Mouse (Mus musculus): ENCODE results near the gene Ccr10. TPM values are rescaled to one million over a fixed set of nuclear protein-coding genes. Genes with fewer than 3 reads are reported as not detected.

Ccr10 gene
- total RNA-seq (2021) (not detected), polyA plus RNA-seq (2012; rRNA removed) (0.14 TPM in 1 of 2 replicates, not detected in the other)
- long read RNA-seq: 0 reads

DNA sequence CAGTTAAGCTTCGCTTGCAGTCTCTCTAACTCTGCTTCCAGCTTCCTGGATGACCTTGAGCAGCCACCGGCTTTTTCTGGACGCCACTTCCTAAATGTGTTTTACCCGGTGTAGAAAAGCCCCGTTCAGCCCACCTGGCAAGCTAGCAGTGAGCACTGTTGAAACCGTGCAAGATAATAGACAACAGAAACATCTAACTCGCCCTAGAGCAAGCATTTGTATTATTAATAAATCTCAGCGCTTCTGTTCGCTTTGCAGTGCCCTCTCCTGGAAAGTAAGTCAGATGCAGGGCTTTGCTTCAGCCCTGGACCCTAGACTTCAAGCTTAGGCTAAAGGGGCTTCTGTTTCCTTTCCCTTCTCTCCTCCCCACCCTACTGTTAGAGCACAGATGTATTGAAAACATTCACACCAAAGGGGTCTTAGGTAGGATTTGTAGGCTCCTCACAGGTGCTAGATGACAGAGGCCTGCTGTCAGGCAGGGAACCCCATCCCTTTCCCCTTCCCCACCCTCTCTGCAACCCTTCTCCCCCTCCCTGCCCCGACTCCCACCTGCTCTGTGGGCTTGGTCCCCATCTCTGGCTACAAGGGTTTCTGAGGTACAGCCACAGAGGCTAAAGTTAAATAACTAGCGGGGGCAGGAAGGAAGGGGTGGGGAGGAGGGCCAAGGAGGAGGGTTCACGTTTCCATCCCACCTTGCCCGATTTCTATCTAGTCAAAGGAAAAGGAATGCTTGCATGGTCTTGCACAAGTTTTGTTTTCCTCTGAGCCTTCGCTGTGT lies at the start of gene Ccr10:
Gene Ccr10, minus strand, starts transcription at position 593 of the 778 bp plus-strand sequence.
- H3K4me1 ChIP-seq (ENCODE audit: control insufficient read depth, insufficient read depth, low read length): peaks cover 9% of the 10 kb centered on the region
- TF ChIP-seq CTCF (IDR thresholded peaks at IDR 0.05) (peak; percentile 78), EP300 (IDR thresholded peaks at IDR 0.05; ENCODE audit: insufficient read depth, low read depth, low read length) (no peak)
- DNase-seq: peak in 1 of 2 experiments; percentile 5
- intact Hi-C loops (cut with DNase I): loop anchor here (2.0 to 10.0 kb wide), 4 partner anchors 38 to 460 kb away; partner anchors contain the start of genes Hspb9, Kat2a, Retreg3 and Tubg1
- no peaks in the 10 kb centered on the region for H3K79me2 ChIP-seq (replicated peaks; ENCODE audit: control insufficient read depth, insufficient read depth, low read length)
- peak within 1 kb of the TSS; percentile 86 for H3K27ac ChIP-seq
- peak within 1 kb of the TSS; percentile 50 for H3K4me3 ChIP-seq
- H3K9ac ChIP-seq (ENCODE audit: low read depth, low read length): peak within 1 kb of the TSS; percentile 60
- no peaks in the 10 kb centered on the region for H3K36me3 ChIP-seq (ENCODE audit: control insufficient read depth, insufficient read depth, low read length)
- no peaks in the 10 kb centered on the region for H3K27me3 ChIP-seq (ENCODE audit: control insufficient read depth, insufficient read depth, low read length)
- 19% methylated on average over 14 of the region's 14 CpGs for WGBS

DNA sequence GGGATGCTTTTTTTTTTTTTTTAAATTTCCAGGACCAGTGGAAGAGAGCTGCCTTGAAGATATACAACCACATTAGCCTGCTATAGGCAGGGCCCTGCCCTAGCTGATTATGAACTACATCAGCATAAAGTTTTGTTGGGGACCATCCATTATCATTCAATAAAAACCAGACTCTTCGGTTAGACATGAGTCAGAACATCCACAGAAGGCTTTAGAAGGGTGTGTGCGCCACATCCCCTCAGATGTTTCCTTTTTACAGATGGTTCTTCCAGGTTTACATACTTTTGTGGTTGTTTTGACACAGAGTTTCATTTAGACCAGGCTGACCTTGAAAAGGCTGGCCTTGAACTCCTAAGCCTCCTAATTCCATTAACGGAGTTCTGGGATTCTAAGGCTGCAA lies 49.1 kb upstream of the Ccr10 start:
- intact Hi-C loops (cut with DNase I): no loop called here
- H3K27ac ChIP-seq: peak overlapping the region; percentile 96
- H3K36me3 ChIP-seq (ENCODE audit: control insufficient read depth, insufficient read depth, low read length): peaks cover 25% of the 10 kb centered on the region
- peaks cover 9% of the 10 kb centered on the region for H3K4me1 ChIP-seq (ENCODE audit: control insufficient read depth, insufficient read depth, low read length)
- no peak for TF ChIP-seq CTCF (IDR thresholded peaks at IDR 0.05)
- TF ChIP-seq POLR2A (IDR thresholded peaks at IDR 0.05; ENCODE audit: insufficient read depth, low read depth, low read length): 0 out of 2 replicates have a peak, but pooled peaks have one; percentile 13
- DNase-seq: no peak
- WGBS: 41% methylated on average over 3 of the region's 3 CpGs
- no peak overlapping the region; the same call in 1 of the 2 replicates for H3K9ac ChIP-seq (ENCODE audit: low read depth, low read length)
- peaks cover 5% of the 10 kb centered on the region for H3K79me2 ChIP-seq (replicated peaks; ENCODE audit: control insufficient read depth, insufficient read depth, low read length)
- no peak overlapping the region for H3K4me3 ChIP-seq
- no peaks in the 10 kb centered on the region for H3K27me3 ChIP-seq (ENCODE audit: control insufficient read depth, insufficient read depth, low read length)

DNA sequence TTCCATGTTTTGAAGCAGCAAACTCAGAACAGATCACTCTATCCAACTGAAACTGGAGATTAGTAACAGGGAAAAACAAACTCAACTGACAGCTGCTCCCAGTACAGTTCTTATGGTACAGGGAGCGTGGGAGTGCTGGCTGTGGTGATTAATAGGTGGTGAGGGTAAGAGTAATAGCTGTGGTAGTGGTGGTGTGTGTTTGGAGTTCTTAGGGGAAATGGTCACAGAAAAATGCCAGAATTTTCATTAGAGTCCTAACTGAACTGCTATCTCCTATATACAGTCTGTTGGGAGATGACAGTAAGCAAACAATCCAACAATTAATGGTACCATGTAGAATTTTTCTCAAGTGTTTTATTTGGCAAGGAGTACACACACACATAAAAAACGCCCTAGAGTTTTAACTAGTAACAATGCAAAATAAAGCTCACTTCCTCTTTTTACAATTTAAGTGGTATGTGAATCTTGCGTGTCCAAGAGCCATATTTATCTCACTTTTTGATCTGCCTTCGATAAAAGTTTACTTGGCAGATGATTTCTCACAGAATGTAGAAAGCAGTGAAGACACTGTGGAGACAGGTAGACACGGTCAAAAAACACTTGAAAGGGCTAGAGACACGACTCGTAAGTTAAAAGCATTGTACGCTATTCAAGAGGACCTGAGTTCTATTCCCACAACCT lies 46.2 kb upstream of the Ccr10 start:
- 58% methylated on average over 8 of the region's 8 CpGs for WGBS
- Histone ChIP-seq H3K4me1 (ENCODE audit: control insufficient read depth, insufficient read depth, low read length) (peaks cover 6% of the 10 kb centered on the region), H3K27me3 (ENCODE audit: control insufficient read depth, insufficient read depth, low read length) (no peaks in the 10 kb centered on the region), H3K36me3 (ENCODE audit: control insufficient read depth, insufficient read depth, low read length) (peaks cover 25% of the 10 kb centered on the region), H3K9ac (ENCODE audit: low read depth, low read length) (no peak overlapping the region), H3K79me2 (replicated peaks; ENCODE audit: control insufficient read depth, insufficient read depth, low read length) (peaks cover 5% of the 10 kb centered on the region), H3K27ac (peak overlapping the region; percentile 3; the same call in 1 of the 2 replicates), H3K4me3 (no peak overlapping the region)
- intact Hi-C loops (cut with DNase I): no loop called here
- TF ChIP-seq CTCF (IDR thresholded peaks at IDR 0.05): no peak
- TF ChIP-seq EP300 (IDR thresholded peaks at IDR 0.05; ENCODE audit: insufficient read depth, low read depth, low read length): no peak
- no peak for TF ChIP-seq POLR2A (IDR thresholded peaks at IDR 0.05; ENCODE audit: insufficient read depth, low read depth, low read length)
- DNase-seq: no peak

DNA sequence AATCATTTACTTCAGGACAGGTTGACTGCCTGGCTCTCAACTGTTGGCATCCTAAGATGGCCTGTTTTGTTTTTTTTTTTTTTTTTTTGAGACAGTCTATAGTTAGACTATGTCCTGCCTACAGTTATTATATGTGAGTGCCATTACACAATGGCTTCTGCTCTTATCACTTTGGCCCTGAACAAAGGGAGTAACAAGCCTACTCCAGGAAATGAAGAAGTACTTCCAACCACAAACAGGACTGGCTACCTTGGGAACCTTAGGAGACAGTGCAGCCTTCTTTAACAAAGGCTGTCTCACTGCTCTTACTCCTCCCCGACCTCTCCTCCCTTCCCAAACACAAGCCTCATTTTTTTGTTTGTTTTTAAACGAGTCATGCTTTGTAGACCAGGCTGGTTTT lies 45.6 kb upstream of the Ccr10 start:
- 26% methylated on average over 2 of the region's 2 CpGs for WGBS
- Histone ChIP-seq H3K79me2 (replicated peaks; ENCODE audit: control insufficient read depth, insufficient read depth, low read length) (peaks cover 5% of the 10 kb centered on the region), H3K4me1 (ENCODE audit: control insufficient read depth, insufficient read depth, low read length) (peaks cover 6% of the 10 kb centered on the region), H3K9ac (ENCODE audit: low read depth, low read length) (no peak overlapping the region), H3K36me3 (ENCODE audit: control insufficient read depth, insufficient read depth, low read length) (peaks cover 25% of the 10 kb centered on the region), H3K4me3 (no peak overlapping the region), H3K27ac (peak overlapping the region; percentile 3; the same call in 1 of the 2 replicates), H3K27me3 (ENCODE audit: control insufficient read depth, insufficient read depth, low read length) (no peaks in the 10 kb centered on the region)
- intact Hi-C loops (cut with DNase I): no loop called here
- no peak for DNase-seq
- no peak for TF ChIP-seq POLR2A (IDR thresholded peaks at IDR 0.05; ENCODE audit: insufficient read depth, low read depth, low read length)
- no peak for TF ChIP-seq EP300 (IDR thresholded peaks at IDR 0.05; ENCODE audit: insufficient read depth, low read depth, low read length)
- no peak for TF ChIP-seq CTCF (IDR thresholded peaks at IDR 0.05)

DNA sequence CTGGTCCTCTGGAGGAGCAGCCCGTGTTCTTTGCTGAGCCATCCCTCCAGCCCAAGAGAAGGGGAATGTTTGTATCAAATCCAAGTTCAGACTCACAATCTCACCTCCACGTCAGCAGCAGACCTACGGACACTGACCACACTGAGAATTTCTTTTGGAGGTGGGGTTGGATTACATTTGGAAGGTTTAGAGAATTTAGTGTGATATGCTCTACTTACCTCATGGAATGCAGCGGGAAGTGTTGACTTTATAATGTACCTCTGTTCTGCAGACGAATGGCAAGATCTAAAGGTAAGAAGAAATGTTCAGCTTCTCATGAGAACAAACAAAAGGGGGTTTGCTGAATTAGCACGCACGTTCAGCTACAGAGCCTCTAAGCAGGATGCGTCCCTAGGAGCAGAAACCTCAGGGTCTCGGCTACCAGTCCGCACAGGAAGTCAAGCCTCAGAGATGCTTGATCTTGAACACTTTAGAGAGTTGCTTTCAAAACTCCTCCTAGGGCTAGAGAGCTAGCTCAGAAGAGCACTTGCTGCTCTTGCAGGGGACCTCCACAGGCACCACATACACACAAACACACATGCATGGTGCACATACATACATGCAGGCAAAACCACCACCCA lies 43.3 kb upstream of the Ccr10 start:
- Histone ChIP-seq H3K27ac (no peak overlapping the region), H3K4me3 (no peak overlapping the region), H3K27me3 (ENCODE audit: control insufficient read depth, insufficient read depth, low read length) (no peaks in the 10 kb centered on the region), H3K4me1 (ENCODE audit: control insufficient read depth, insufficient read depth, low read length) (peaks cover 3% of the 10 kb centered on the region), H3K79me2 (replicated peaks; ENCODE audit: control insufficient read depth, insufficient read depth, low read length) (peaks cover 1% of the 10 kb centered on the region; the same call in 1 of the 2 replicates), H3K36me3 (ENCODE audit: control insufficient read depth, insufficient read depth, low read length) (peaks cover 12% of the 10 kb centered on the region), H3K9ac (ENCODE audit: low read depth, low read length) (no peak overlapping the region)
- TF ChIP-seq CTCF (IDR thresholded peaks at IDR 0.05) (no peak), EP300 (IDR thresholded peaks at IDR 0.05; ENCODE audit: insufficient read depth, low read depth, low read length) (no peak), POLR2A (IDR thresholded peaks at IDR 0.05; ENCODE audit: insufficient read depth, low read depth, low read length) (no peak)
- 83% methylated on average over 10 of the region's 10 CpGs for WGBS
- DNase-seq: no peak
- intact Hi-C loops (cut with DNase I): no loop called here

Data from heart, adult 2 months (tissue).